Mouse (Mus musculus) adrenal gland, adult 8-10 months (tissue): ENCODE data around the gene Rbm39. TPM values are rescaled to one million over a fixed set of nuclear protein-coding genes. Genes with fewer than 3 reads are reported as not detected.

Experiments used
- total RNA-seq, 4 experiments: library from RNA; stranded (reverse); gene quantifications; 2 replicates each; pipeline ENCODE4 v1.2.4; 2022

Gene Rbm39
- total RNA-seq, 4 experiments from 2014 or later, result 313 to 619 (median 423) TPM

Other genes with a start within 250 kb of the Rbm39 start
- gene Uqcc1, start 249.9 kb downstream of the Rbm39 start, total RNA-seq, result 100 to 1,000 TPM; 123 to 147 (median 135) TPM
- not detected for gene Gm15557, start 239.5 kb downstream of the Rbm39 start, total RNA-seq
- under 1 TPM; 0.18 to 0.77 (median 0.48) TPM for gene Gdf5, start 234.9 kb downstream of the Rbm39 start, total RNA-seq
- gene Cep250, start 223.8 kb downstream of the Rbm39 start, total RNA-seq, result 10 to 100 TPM; 12.6 to 27.5 (median 19.7) TPM
- gene 6430550D23Rik, start 172.3 kb downstream of the Rbm39 start, total RNA-seq, result 1 to 10 TPM; 1.3 to 6.1 (median 3.5) TPM
- gene Ergic3, start 172.2 kb downstream of the Rbm39 start, total RNA-seq, result 100 to 1,000 TPM; 207 to 250 (median 232) TPM
- gene Fer1l4, start 127.3 kb downstream of the Rbm39 start, total RNA-seq, result not detected
- gene Spag4, start 115.1 kb downstream of the Rbm39 start, total RNA-seq, result 1 to 10 TPM; 2.2 to 7.1 (median 4.4) TPM
- 10 to 100 TPM; 45.5 to 63.4 (median 53.0) TPM for gene Cpne1, start 68.3 kb downstream of the Rbm39 start, total RNA-seq
- gene Rbm12, start 68.3 kb downstream of the Rbm39 start, total RNA-seq, result 10 to 100 TPM; 18.9 to 39.2 (median 28.6) TPM
- 10 to 100 TPM; 18.9 to 32.6 (median 24.2) TPM for gene Gm28036, start 53.1 kb downstream of the Rbm39 start, total RNA-seq
- 100 to 1,000 TPM; 238 to 388 (median 304) TPM for gene Romo1, start 36.2 kb downstream of the Rbm39 start, total RNA-seq
- gene Nfs1, start 36.1 kb downstream of the Rbm39 start, total RNA-seq, result 100 to 1,000 TPM in 2 of 4 experiments, 10 to 100 TPM in 2; 93.4 to 102 (median 100) TPM
- 10 to 100 TPM; 44.2 to 79.9 (median 57.6) TPM for gene Phf20, start 16.2 kb upstream of the Rbm39 start, total RNA-seq
- gene Cnbd2, start 132.1 kb upstream of the Rbm39 start, total RNA-seq, result 1 to 10 TPM; 2.4 to 5.1 (median 3.2) TPM
- 100 to 1,000 TPM in 3 of 4 experiments, 10 to 100 TPM in 1; 98.3 to 137 (median 105) TPM for gene Scand1, start 132.5 kb upstream of the Rbm39 start, total RNA-seq
- 100 to 1,000 TPM in 2 of 4 experiments, 10 to 100 TPM in 2; 72.4 to 109 (median 91.3) TPM for gene Epb41l1, start 240.7 kb upstream of the Rbm39 start, total RNA-seq